Mouse (Mus musculus) heart, postnatal 10 days (tissue): ENCODE results near the gene Krtap9-3. TPM values are rescaled to one million over a fixed set of nuclear protein-coding genes. Genes with fewer than 3 reads are reported as not detected.
"Not testable (repeated sequence)": the region's sequence is repeated elsewhere in the genome, so short reads cannot be mapped to it uniquely, and the experiment has no call there.

Source experiments
- DNase-seq, 2 experiments: peaks; one replicate each; pipeline ENCODE4 v3.0.0; 2021
- intact Hi-C: fragments of 180-260 bp; cut with DNase I; formaldehyde crosslinking; loops from one replicate; pipeline ENCODE4 v1.15.1; 2025
- total RNA-seq, 2 experiments: library from RNA; stranded (reverse); gene quantifications; 2 replicates each; pipeline ENCODE4 v1.2.3; 2021

Gene Krtap9-3
- not detected for total RNA-seq

GRCm38 (mm10) chr11:99597742-99598141, at the start of gene Krtap9-3:
Gene Krtap9-3, minus strand, starts transcription at chr11:99598105.
- intact Hi-C loops, DNase-seq: not testable (repeated sequence)

GRCm38 (mm10) chr11:99646444-99646843, 48.5 kb upstream of the Krtap9-3 start:
- intact Hi-C loops, result no loop called here
- DNase-seq, result no peak

DNA sequence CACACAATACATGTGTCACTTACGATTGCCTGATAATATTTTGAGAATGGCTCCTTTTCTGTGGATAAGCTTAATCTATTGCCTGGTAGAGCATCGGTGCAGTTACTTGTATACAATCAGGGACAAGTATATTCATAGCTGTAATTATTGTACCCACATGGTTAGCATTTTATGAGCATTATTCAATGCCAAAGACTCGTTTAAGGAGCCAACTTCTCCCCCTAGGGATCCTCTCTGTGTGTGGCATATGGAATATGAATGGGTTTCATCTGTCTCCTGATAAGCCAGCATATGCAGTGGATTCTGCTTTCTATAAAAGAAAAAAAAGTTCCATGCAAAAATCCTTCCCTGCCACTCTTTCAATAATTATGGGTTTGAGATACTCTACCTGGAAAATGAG, 46.4 kb upstream of the Krtap9-3 start:
- no peak for DNase-seq
- intact Hi-C loops, result no loop called here

DNA sequence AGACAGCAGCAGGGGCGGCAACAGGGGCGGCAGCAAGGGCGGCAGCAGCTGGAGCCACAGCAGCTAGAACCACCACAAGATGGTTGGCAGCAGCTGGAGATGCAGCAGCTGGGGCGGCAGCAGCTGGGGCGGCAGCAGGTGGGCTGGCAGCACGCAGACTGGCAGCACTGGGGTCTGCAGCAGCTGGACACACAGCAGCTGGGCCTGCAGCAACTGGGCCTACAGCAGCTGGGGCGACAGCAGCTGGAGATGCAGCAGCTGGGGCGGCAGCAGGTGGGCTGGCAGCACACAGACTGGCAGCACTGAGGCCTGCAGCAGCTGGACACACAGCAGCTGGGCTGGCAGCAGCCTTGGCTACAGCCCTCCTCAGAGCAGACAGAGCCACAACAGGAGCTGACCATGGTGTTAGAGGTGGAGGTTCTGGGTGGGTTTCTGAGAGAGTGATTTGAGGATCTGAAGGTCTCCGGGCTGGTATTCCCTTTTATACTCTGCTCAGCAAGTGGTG, 45.8 kb upstream of the Krtap9-3 start, which contains the start of gene Krtap4-7:
Krtap4-7 (minus strand) TSS at position 455 of the 505 bp plus-strand sequence.
- intact Hi-C loops, DNase-seq: not testable (repeated sequence)

DNA sequence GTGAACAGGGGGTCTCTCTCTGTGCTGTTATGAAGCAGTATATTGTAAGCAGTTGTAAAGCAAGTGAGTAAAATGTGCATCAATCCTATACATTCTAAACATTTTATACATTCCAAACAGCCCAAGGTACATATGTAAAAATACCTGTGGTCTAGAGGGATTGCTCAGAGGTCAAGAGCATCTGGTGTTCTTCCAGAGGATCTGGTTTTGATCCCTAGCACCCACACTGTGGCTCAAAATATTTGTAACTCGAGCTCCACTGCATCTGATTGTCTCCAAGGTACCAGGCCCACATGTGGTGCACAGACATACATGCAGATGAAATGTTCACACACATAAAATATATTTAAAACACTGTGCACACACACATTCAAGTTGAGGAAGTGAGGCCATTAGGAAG, 43.0 kb upstream of the Krtap9-3 start:
- intact Hi-C loops, result no loop called here
- no peak for DNase-seq

GRCm38 (mm10) chr11:99637086-99637485, 39.2 kb upstream of the Krtap9-3 start:
- no peak for DNase-seq
- intact Hi-C loops, result no loop called here

- no peak for DNase-seq
- intact Hi-C loops, result no loop called here
These were observed 36.8 kb upstream of the Krtap9-3 start, which contains the start of gene Krtap4-2 for GRCm38 (mm10) chr11:99634653-99635134. Gene Krtap4-2, minus strand, starts transcription at chr11:99635084.

- intact Hi-C loops, result no loop called here
- DNase-seq, result no peak
These were observed 35.4 kb upstream of the Krtap9-3 start for GRCm38 (mm10) chr11:99633293-99633692.

- no peak for DNase-seq
- intact Hi-C loops, result no loop called here
These were observed 33.0 kb upstream of the Krtap9-3 start for GRCm38 (mm10) chr11:99630890-99631289.

- DNase-seq, result no peak
- intact Hi-C loops, result no loop called here
These were observed 30.2 kb upstream of the Krtap9-3 start, which contains the start of gene Krtap4-1 for GRCm38 (mm10) chr11:99628138-99628537. Gene Krtap4-1, minus strand, starts transcription at chr11:99628238.

DNA sequence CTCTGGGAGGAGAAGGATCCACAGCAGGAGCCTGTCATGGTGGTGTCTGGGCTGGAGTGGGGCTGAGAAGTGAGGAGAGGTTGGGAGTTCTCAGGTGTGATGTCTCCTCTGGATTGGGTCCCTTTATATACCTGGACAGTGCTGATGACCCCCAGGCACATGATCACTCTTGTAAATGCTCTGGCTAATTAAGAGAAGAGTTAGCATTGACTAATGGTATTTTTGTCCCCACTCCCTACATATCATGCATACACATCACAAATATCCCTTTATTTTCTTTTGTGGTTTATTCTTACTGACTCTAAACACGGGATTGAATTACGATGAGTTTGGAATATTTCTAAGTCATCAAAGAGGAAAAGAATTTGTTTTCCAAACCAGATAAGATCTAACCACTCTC, 22.4 kb upstream of the Krtap9-3 start, which contains the start of gene Gm11562:
Gm11562 (minus strand) TSS at position 101 of the 400 bp plus-strand sequence.
- intact Hi-C loops, result no loop called here
- no peak for DNase-seq

- DNase-seq, result no peak
- intact Hi-C loops, result no loop called here
These were observed 17.0 kb upstream of the Krtap9-3 start, which contains the start of gene Krtap2-4 for GRCm38 (mm10) chr11:99614796-99615363. Gene Krtap2-4, minus strand, starts transcription at chr11:99614846.

GRCm38 (mm10) chr11:99610089-99610488, 12.2 kb upstream of the Krtap9-3 start, which contains the start of gene Gm11937:
Gene Gm11937, minus strand, starts transcription at chr11:99610189.
- DNase-seq, intact Hi-C loops: not testable (repeated sequence)

GRCm38 (mm10) chr11:99609126-99609525, 11.2 kb upstream of the Krtap9-3 start:
- DNase-seq, result no peak
- intact Hi-C loops, result no loop called here

DNA sequence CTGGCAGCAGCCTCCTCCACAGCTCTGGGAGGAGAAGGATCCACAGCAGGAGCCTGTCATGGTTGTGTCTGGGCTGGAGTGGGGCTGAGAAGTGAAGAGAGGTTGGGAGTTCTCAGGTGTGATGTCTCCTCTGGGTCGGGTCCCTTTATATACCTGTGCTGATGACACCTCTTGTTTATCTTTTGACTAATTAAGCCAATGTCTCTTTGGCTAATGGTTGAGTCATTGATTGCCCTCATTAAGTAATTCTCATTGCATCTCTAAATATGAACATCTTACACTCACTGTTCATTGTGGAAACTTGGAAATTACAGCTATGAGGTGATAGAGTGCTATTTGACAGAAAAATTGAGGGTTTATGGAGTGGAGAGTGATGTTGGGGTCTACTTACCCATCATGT, 5.3 kb upstream of the Krtap9-3 start, which contains the start of gene Gm11938:
Gm11938 (minus strand) TSS at position 101 of the 400 bp plus-strand sequence.
- DNase-seq, intact Hi-C loops: not testable (repeated sequence)

- DNase-seq, result no peak
- intact Hi-C loops, result no loop called here
These were observed 6.9 kb downstream of the Krtap9-3 start, which contains the start of gene Krtap1-3 for GRCm38 (mm10) chr11:99590981-99591380. Gene Krtap1-3, minus strand, starts transcription at chr11:99591339.

DNA sequence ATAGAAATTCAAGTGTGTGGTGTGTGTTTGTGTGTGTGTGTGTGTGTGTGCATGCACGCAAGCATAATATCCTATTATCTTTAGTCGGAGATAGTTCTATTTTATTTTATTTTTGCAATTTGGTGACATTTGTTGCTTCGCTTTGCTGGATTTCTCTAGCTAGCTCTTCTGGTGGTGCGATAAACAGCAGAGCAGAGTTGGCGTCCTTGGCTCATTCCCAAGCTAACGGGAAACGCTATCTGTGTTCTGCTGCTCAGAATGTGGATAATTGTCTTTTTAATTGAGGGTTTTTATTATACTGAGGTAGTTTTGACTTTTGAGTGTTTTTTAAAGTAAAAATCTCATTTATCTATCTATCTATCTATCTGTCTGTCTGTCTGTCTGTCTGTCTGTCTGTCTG, 12.8 kb downstream of the Krtap9-3 start:
- DNase-seq, result no peak
- intact Hi-C loops, result no loop called here

- no peak for DNase-seq
- intact Hi-C loops, result no loop called here
These were observed 14.6 kb downstream of the Krtap9-3 start, which contains the start of gene Krtap1-4 for GRCm38 (mm10) chr11:99583245-99583704. Gene Krtap1-4, minus strand, starts transcription at chr11:99583654.

DNA sequence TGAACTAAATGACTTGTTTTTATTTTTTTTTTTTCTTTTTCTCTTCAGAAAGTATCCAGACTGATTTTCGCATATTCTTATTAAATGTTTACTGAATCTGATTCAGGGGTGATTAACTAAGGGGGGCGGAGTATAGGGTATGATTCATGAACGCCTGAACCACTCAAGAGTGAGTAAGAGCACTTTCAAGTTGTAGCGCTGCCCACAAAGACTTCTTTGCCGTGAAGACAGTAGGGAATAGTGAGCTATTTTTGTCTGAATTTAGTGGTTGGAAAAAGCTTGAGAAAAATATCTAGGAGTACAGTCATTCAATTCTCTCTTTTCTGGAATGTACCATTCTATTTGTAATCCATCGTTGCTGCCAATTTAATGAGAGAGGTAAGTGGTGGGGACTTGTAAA, 16.3 kb downstream of the Krtap9-3 start:
- intact Hi-C loops, result no loop called here
- DNase-seq, result no peak

DNA sequence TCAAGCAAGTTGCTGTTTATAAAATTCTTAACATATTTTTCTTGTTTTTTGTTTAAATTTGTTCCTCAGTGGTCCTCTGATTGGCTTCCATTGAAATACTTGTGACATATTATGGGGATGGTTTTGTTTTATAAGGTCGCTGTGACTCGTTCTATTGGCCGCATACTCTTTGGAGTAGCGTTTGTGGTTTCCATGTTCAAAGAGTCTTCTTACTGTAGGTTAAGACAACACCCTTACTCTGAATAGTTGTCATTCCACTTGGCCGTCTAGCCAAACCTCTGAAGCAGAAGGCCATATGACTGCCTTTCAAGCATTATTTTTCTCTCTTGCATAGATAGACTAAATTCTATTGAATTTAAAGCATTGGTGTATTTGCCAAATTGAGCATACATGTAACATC, 16.9 kb downstream of the Krtap9-3 start:
- intact Hi-C loops, result no loop called here
- no peak for DNase-seq

GRCm38 (mm10) chr11:99580636-99581035, 17.3 kb downstream of the Krtap9-3 start, which contains the start of gene Krtap1-5:
Gene Krtap1-5, minus strand, starts transcription at chr11:99581016.
- DNase-seq, result no peak
- intact Hi-C loops, result no loop called here

DNA sequence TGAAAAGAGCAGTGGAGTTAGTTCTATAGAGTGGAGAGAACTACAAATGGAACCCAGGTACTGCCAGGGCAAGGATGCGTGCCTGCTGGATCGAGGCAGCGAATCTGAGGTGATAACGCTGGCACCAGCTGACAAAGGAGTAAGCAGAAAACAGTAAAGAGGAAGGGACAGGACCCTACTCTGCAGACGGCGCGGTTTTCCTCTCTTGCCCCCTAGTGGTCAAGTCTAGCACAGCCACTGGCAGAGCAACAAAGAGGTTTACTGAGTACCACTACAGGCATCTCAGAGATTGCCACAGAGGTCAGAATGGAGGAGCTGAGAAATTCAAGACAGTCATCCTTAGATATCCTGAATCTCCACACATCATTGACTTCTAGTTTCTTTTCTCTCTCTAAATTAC, 23.8 kb downstream of the Krtap9-3 start:
- intact Hi-C loops, result loop anchor here (1.0 kb wide), 1 partner anchor 110 kb away; no protein-coding TSS in a partner anchor
- peak; percentile 65 to 78 for DNase-seq
